Mouse (Mus musculus) cortical plate, adult 2 months (tissue): ENCODE measurements at regions not wholly inside any gene's neighbourhood (a gene's known extent, or its start where the extent isn't known, plus 50 kb on each side); places are given as distances from the start of the nearest gene placed in this dataset.

Experiments
- CTCF ChIP-seq: fragments of 200-500 bp; IDR thresholded peaks from 2 replicates; pipeline ENCODE4 v1.5.1; 2011; ENCODE audit warnings: mild to moderate bottlenecking, control low read depth, low read length; ENCODE audit not compliant: insufficient read depth; ENCODE audit errors: extremely low read depth
- POLR2A ChIP-seq: fragments of 200-500 bp; IDR thresholded peaks from 2 replicates; pipeline ENCODE4 v1.6.1; 2011; ENCODE audit warnings: mild to moderate bottlenecking, low read length, control low read depth; ENCODE audit not compliant: insufficient read depth; ENCODE audit errors: extremely low read depth

DNA sequence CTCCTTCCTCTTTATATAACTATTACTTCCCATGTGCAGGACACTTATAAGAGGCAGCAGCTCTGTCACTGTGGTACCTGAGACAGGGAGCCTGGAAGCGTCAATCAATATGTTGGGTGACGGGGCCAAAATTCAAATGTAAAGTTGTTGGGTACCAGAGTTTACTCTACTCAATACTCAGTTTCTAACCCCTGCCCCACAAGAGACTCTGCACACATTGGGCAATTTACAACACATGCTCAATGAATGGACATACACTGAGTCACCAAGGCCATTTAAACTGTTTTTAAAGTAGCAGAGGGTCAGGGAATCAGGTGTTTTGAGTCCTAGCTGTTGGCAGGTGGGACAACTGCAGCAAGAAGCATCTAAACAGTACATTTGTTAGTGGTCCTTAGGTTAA lies 176.4 kb upstream of the Sall1 start:
- no peak for TF ChIP-seq CTCF
- no peak for TF ChIP-seq POLR2A
